Mouse (Mus musculus) lung, adult 2 months (tissue): ENCODE measurements around the gene Ms4a4b.

Experiments
- CTCF ChIP-seq: fragments of 200-500 bp; IDR thresholded peaks from 2 replicates; pipeline ENCODE4 v1.5.1; 2011; ENCODE audit warnings: mild to moderate bottlenecking, low read length, control low read depth; ENCODE audit not compliant: insufficient read depth
- POLR2A ChIP-seq: fragments of 200-500 bp; IDR thresholded peaks from 2 replicates; pipeline ENCODE4 v1.6.1; 2011; ENCODE audit warnings: low read depth, mild to moderate bottlenecking, control low read depth, low read length, borderline replicate concordance; ENCODE audit errors: extremely low read depth

- TF ChIP-seq CTCF (no peak), POLR2A (no peak)
These were observed 43.2 kb downstream of the Ms4a4b start for GRCm38 (mm10) chr19:11486599-11486998.
